Mouse (Mus musculus) gastrocnemius, postnatal 4 days (tissue): Measurements from ENCODE around the gene Efna1. TPM values are rescaled to one million over a fixed set of nuclear protein-coding genes. Genes with fewer than 3 reads are reported as not detected.
A peak's percentile ranks its signal among the peaks of the same experiment; 100 is the strongest.

ENCODE experiments used
- DNase-seq, 2 experiments: peaks; one replicate each; pipeline ENCODE4 v3.0.0; 2021 to 2022; ENCODE audit warnings: low spot score in 2 of 2, mixed read lengths in 2 of 2
- long read RNA-seq, 2 experiments: library from polyadenylated mRNA; stranded (forward); transcript quantifications; one replicate each; pipeline ENCODE4 v2.0.0; 2021
- total RNA-seq, 2 experiments: library from RNA; stranded (reverse); gene quantifications; 2 replicates each; pipeline ENCODE4 v1.2.3; 2021

Efna1 gene
- total RNA-seq = 10 to 100 TPM; 20.4 to 21.8 TPM
- long read RNA-seq, experiment 1, transcript Efna1-201 (5 exons, 1,480 nt) = major isoform, 25 of 27 reads
- long read RNA-seq, experiment 1, partial matches to known transcripts = 0 of 27 reads
- long read RNA-seq, experiment 1, other reads (novel, unspliced or antisense) = 2 of 27 reads
- long read RNA-seq, experiment 2, transcript Efna1-201 (5 exons, 1,480 nt) = major isoform, 31 of 32 reads
- long read RNA-seq, experiment 2, partial matches to known transcripts = 0 of 32 reads
- long read RNA-seq, experiment 2, other reads (novel, unspliced or antisense) = 1 of 32 reads

- peak; percentile 35 to 60 for DNase-seq
Observed at GRCm38 (mm10) chr3:89280606-89281511, at the start of gene Efna1. Efna1 (minus strand) TSS chr3:89281142.

- DNase-seq = no peak
Observed at GRCm38 (mm10) chr3:89330346-89330745, 49.4 kb upstream of the Efna1 start.

- no peak for DNase-seq
Observed at GRCm38 (mm10) chr3:89328623-89329022, 47.7 kb upstream of the Efna1 start.

GRCm38 (mm10) chr3:89327371-89327870 lies 46.5 kb upstream of the Efna1 start:
- DNase-seq = no peak

GRCm38 (mm10) chr3:89325882-89326281 lies 44.9 kb upstream of the Efna1 start:
- no peak for DNase-seq

GRCm38 (mm10) chr3:89322514-89323165 lies 41.7 kb upstream of the Efna1 start, which contains the start of gene Efna3:
Efna3 (minus strand) TSS chr3:89322965.
- peak in 1 of 2 experiments; percentile 63 for DNase-seq

DNA sequence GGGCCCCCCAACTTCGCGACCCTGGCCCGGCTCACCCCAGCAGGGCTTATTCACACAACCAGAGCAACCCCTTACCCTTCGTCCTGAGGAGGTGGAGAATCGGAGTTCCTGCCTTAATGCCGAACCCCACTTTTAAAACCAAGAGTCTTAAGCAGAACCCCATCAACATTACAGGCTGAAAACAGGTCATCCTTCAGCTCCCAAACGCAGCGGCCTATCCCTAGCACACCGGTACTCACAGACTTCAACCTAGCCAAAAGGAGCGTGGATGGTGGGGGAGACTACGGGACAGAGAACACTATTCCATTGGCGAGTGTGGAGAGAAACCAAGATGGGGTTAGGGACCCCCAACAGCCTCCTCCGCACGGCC lies 41.2 kb upstream of the Efna1 start:
- no peak for DNase-seq

GRCm38 (mm10) chr3:89321183-89322130 lies 40.5 kb upstream of the Efna1 start:
- no peak for DNase-seq

DNA sequence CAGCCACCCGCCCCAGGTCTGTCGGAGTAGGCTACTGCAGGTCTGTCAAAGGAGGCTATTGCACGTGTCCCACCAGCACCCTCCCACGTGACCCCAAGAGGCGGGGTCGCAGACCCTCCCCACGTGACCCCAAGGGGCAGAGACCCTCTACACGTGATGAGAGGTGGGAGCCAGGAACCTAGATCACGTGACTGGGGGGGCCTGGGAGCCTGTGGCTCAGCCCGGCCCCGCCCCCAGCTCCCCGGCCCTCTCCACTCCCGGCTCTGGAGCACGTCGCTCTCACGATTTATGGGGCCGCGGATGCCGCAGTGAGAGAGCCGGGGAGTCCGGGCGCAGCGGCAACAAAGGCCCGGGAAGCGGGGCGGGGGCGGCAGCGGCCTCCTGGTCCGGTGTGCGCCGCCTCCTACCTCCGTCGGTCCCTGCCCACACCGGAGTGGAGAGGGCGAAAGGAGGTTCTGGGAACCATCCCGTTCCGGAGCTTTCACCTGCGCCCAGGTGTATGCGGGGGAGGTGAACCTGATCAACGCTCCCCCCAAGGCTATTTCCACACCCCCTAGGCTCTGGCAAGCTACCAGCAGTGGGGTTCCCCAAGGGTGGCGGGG lies 39.7 kb upstream of the Efna1 start:
- no peak for DNase-seq

GRCm38 (mm10) chr3:89319591-89320350 lies 38.8 kb upstream of the Efna1 start:
- no peak for DNase-seq

GRCm38 (mm10) chr3:89318971-89319590 lies 38.1 kb upstream of the Efna1 start:
- no peak for DNase-seq

GRCm38 (mm10) chr3:89318316-89318715 lies 37.4 kb upstream of the Efna1 start:
- DNase-seq = no peak

DNA sequence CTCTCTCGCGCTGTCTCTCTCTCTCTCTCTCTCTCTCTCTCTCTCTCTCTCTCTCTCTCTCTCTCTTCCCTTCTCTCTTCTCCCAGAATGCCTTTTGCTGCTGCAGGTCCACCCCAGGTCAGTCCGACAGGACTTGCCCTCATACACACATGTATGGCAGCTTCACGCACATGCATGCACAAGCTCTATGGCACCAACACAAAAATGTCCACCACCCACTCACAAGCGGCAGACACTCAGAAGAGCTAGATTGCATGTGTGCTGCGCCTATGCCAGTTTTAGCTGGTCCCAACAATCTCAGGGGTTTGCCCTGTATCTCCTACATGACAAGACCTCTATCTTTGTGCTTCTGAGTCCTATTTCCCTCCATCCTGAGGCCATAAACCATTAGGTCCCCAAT lies 36.3 kb upstream of the Efna1 start:
- DNase-seq = no peak

- peak; percentile 53 to 78 for DNase-seq
Observed at GRCm38 (mm10) chr3:89316833-89317232, 35.9 kb upstream of the Efna1 start.

GRCm38 (mm10) chr3:89315930-89316831 lies 35.2 kb upstream of the Efna1 start:
- DNase-seq = peak in 1 of 2 experiments; percentile 26

DNA sequence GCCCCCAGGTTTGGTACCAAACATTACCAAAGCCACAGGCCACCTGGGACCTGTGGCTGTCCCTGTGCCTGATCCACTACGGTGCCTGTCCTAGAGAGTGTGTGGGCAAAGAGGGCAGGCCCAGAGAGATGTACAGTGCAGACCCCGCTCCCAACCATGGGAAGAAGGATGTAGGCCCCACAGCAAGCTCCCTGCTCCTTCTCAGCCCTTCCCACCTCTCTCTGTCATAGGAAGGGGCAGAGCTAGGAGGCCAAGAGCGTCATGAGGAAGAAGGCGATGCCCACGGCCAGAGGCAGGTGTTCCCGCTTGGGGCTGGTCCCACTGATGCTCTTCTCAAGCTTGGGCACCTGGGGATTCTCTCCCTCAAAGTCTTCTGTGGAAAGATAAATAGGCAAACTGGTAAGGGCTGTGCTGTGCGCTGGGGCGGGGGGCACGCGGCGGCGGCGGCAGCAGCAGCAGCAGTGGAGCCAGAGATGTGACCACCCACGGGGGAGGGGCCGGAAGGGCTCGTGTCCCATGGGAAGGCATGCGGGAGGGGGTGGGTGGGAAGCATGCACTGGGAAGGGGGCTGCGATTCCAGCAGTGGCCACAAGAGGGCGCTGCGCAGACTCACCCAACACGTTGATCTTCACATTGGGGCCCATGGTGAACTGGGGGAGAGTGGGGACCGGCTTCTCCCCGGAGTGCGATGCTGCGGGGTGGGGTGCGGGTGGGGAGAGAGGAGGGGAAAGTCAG lies 34.4 kb upstream of the Efna1 start:
- peak; percentile 77 to 83 for DNase-seq

DNA sequence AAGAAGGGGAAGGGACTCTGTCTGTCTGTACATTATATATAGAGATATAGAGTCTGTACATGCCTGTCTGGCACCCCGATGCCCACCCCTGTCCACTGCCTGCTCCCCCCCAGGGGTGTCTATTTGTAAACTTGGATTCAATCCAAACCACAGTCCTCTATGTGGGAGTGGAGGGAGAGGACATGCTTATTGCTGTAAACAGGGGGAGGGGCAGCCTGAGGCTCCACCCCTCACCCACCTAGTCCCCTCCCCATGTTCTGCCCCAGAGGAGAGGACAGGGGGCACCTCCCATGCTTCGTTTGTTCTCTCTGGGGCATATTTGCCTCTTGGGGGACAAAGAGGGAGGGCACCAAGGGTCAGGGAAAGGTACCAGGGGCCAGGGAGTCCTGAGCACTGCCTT lies 33.8 kb upstream of the Efna1 start:
- no peak for DNase-seq
